Mouse (Mus musculus) stomach, postnatal 0 days (tissue): ENCODE data around the gene Traf3ip3.

Experiments used
- CTCF ChIP-seq: IDR thresholded peaks from 2 replicates; pipeline ENCODE4 v1.5.1; 2016; ENCODE audit warnings: antibody characterized with exemption, low read depth, mild to moderate bottlenecking, moderate library complexity
- EP300 ChIP-seq: optimal IDR thresholded peaks from 2 replicates; pipeline ENCODE3; 2016; ENCODE audit warnings: antibody characterized with exemption

DNA sequence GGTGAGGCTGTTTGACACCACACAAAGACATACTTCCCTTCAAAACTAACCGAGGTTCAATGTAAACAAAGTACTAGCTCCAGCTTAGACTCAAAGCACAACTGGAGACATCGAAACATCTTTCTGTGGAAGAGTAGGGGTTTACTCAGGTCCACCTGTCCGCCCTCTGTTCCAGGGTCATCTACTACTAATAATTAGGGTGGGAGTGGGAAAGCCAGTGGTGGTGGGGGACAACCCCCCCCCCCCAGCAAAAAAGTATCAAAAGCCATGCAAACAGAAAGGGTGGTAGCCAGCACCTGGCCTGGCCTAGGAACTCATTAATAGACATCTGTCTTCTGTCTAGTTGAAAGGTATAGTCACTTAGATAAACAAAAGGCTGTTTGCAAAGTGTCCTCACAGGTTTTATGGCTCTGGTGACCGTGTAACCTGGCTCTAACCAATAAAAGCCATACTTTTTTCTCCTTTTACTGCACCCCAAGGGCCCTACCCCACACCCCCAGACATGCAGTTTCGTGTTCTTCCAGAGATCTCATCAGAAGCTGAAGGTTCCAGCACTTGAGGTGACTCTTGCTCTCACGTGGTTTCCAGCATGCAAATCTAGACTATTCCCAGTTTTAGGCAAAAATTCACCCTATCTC is 70.1 kb downstream of the Traf3ip3 start:
- TF ChIP-seq CTCF (no peak), EP300 (no peak)
